Mouse (Mus musculus): ENCODE measurements around the gene Ace3.

The Ace3 gene

GRCm38 (mm10) chr11:106045780-106046179 is 51.3 kb downstream of the Ace3 start:
- no peak for DNase-seq

GRCm38 (mm10) chr11:106046584-106046983 is 52.1 kb downstream of the Ace3 start:
- no peak for DNase-seq

GRCm38 (mm10) chr11:106053921-106054320 is 59.4 kb downstream of the Ace3 start:
- no peak for DNase-seq

DNA sequence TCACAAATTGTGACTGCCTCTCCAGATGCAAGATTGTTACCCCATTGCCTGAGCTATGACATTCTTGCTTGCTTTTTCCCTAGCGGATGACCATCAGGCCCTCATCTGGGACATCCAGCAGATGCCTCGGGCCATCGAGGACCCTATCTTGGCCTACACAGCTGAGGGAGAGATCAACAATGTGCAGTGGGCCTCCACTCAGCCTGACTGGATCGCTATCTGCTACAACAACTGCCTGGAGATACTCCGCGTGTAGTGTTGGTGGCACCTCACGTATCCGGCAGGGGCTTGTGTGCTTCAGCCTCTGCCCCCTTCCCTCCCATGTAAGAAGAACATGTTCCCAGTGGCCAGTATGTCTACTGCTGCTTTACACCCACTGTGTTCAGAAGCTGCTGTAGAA is 60.1 kb downstream of the Ace3 start:
- no peak for DNase-seq

Data from thymus, postnatal 4 days (tissue).